In genomic region chr5:118555305-118555704, GRCm38 (mm10) we compare ENCODE assay signal across 19 mouse cellular contexts. TPM values are rescaled to one million over a fixed set of nuclear protein-coding genes. Genes with fewer than 3 reads are reported as not detected.
DNase-seq lines count a peak whose midpoint lies in the region; ATAC-seq and TF ChIP-seq lines count a peak whose summit lies in the region.
"Had no signal": no experiment of that assay in that cellular context is flagged by ENCODE, and none has a peak within 500 bp of the region (broad histone marks: within the 10 kb centered on the region; RNA-seq: fewer than 3 reads in every experiment).

No protein-coding gene starts in this region.

- H3K27ac ChIP-seq in kidney, postnatal 0 days: no peak overlapping the region
- H3K27ac ChIP-seq in kidney, embryonic 15.5 days: no peak overlapping the region
- no peak overlapping the region for H3K27ac ChIP-seq in testis, adult 2 months (ENCODE audit: control insufficient read depth, insufficient read depth, low read depth, low read length)
- H3K27ac ChIP-seq in bone marrow, adult 2 months (ENCODE audit: control insufficient read depth, insufficient read depth, low read depth, low read length, poor library complexity): no peak overlapping the region
- H3K27ac ChIP-seq: forebrain, embryonic 15.5 days; limb, embryonic 13.5 days; midbrain, embryonic 12.5 days; neural tube, embryonic 12.5 days had no signal

- 0 out of 2 replicates have a peak, but pooled peaks cover 3% of the 10 kb centered on the region for H3K4me1 ChIP-seq in kidney, postnatal 0 days (replicated peaks; ENCODE audit: insufficient read depth, low read length)
- peaks cover 12% of the 10 kb centered on the region for H3K4me1 ChIP-seq in kidney, embryonic 15.5 days
- H3K4me1 ChIP-seq in testis, adult 2 months (ENCODE audit: control insufficient read depth, insufficient read depth, low read length): peaks cover 6% of the 10 kb centered on the region; the same call in 1 of the 2 replicates
- H3K4me1 ChIP-seq in bone marrow, adult 2 months (ENCODE audit: control insufficient read depth, insufficient read depth, low read length): no peaks in the 10 kb centered on the region; the same call in 1 of the 2 replicates
- H3K4me1 ChIP-seq: neural tube, embryonic 12.5 days had no signal

- no peak overlapping the region for H3K4me2 ChIP-seq in kidney, postnatal 0 days (ENCODE audit: low read length)
- H3K4me2 ChIP-seq in kidney, embryonic 15.5 days: no peak overlapping the region
- H3K4me2 ChIP-seq: forebrain, embryonic 15.5 days; limb, embryonic 13.5 days; midbrain, embryonic 12.5 days; neural tube, embryonic 12.5 days had no signal

- H3K4me3 ChIP-seq in kidney, postnatal 0 days (replicated peaks; ENCODE audit: low read depth, low read length): no peak overlapping the region
- H3K4me3 ChIP-seq in kidney, embryonic 15.5 days (replicated peaks): no peak overlapping the region
- no peak overlapping the region for H3K4me3 ChIP-seq in testis, adult 2 months (ENCODE audit: control insufficient read depth, low read depth, low read length)
- H3K4me3 ChIP-seq in bone marrow, adult 2 months (replicated peaks; ENCODE audit: control insufficient read depth, low read depth, low read length): no peak overlapping the region
- H3K4me3 ChIP-seq: forebrain, embryonic 15.5 days; heart, embryonic 12.5 days; limb, embryonic 13.5 days; midbrain, embryonic 12.5 days; neural tube, embryonic 12.5 days had no signal

- peak; percentile 31; the same call in 1 of the 2 replicates for TF ChIP-seq CTCF in kidney, postnatal 0 days (IDR thresholded peaks at IDR 0.05; ENCODE audit: low read depth)
- TF ChIP-seq CTCF in testis, adult 2 months (IDR thresholded peaks at IDR 0.05; ENCODE audit: control insufficient read depth, insufficient read depth, insufficient replicate concordance, low read depth, low read length): peak; percentile 60; the same call in 1 of the 2 replicates
- TF ChIP-seq CTCF in bone marrow, adult 2 months (IDR thresholded peaks at IDR 0.05; ENCODE audit: control insufficient read depth, insufficient read depth, low read length): peak; percentile 39; the same call in 1 of the 2 replicates

- WGBS in kidney, postnatal 0 days: 98% methylated on average over 4 of the region's 4 CpGs
- WGBS in kidney, embryonic 15.5 days: 98% methylated on average over 4 of the region's 4 CpGs
- 94% methylated on average over 4 of the region's 4 CpGs for WGBS in bone marrow, adult 2 months

- DNase-seq in kidney, postnatal 0 days (ENCODE audit: low spot score): no peak
- no peak for DNase-seq in testis, postnatal 10 days (ENCODE audit: low spot score)
- no peak for DNase-seq in right cerebral cortex, postnatal 25 days
- no peak for DNase-seq in natural killer cell, adult 2 months (ENCODE audit: low spot score in 2 of 2)
- DNase-seq: cerebellum, adult 2 months; gastrocnemius, postnatal 10 days; heart, postnatal 4 days; kidney, adult 11 months; lung, postnatal 36 days; spleen, adult 18-20 months; thymus, adult 18-20 months had no signal

- no peaks in the 10 kb centered on the region for H3K27me3 ChIP-seq in kidney, postnatal 0 days (ENCODE audit: insufficient read depth, low read length)
- peaks cover 28% of the 10 kb centered on the region for H3K27me3 ChIP-seq in kidney, embryonic 15.5 days
- no peaks in the 10 kb centered on the region for H3K27me3 ChIP-seq in testis, adult 2 months (ENCODE audit: control insufficient read depth, insufficient read depth, low read length)
- H3K27me3 ChIP-seq: forebrain, embryonic 15.5 days; heart, embryonic 12.5 days; neural tube, embryonic 12.5 days had no signal

- TF ChIP-seq POLR2A in testis, adult 2 months (IDR thresholded peaks at IDR 0.05; ENCODE audit: control insufficient read depth, low read depth, low read length): no peak
- TF ChIP-seq POLR2A in bone marrow, adult 2 months (IDR thresholded peaks at IDR 0.05; ENCODE audit: borderline replicate concordance, control insufficient read depth, low read depth, low read length): no peak

- H3K36me3 ChIP-seq in kidney, postnatal 0 days (ENCODE audit: insufficient read depth, low read length): no peaks in the 10 kb centered on the region
- H3K36me3 ChIP-seq in kidney, embryonic 15.5 days: no peaks in the 10 kb centered on the region
- no peaks in the 10 kb centered on the region for H3K36me3 ChIP-seq in testis, adult 2 months (ENCODE audit: control insufficient read depth, insufficient read depth, low read length)
- H3K36me3 ChIP-seq: forebrain, embryonic 15.5 days; heart, embryonic 12.5 days; limb, embryonic 13.5 days; midbrain, embryonic 12.5 days; neural tube, embryonic 12.5 days had no signal

- H3K9ac ChIP-seq in kidney, postnatal 0 days (ENCODE audit: low read depth, low read length): no peak overlapping the region
- no peak overlapping the region for H3K9ac ChIP-seq in kidney, embryonic 15.5 days
- H3K9ac ChIP-seq: forebrain, embryonic 15.5 days; heart, embryonic 12.5 days; limb, embryonic 13.5 days; midbrain, embryonic 12.5 days; neural tube, embryonic 12.5 days had no signal

- ATAC-seq in kidney, postnatal 0 days (replicated peaks; ENCODE audit: low FRiP score, low read depth): no peak
- ATAC-seq in kidney, embryonic 15.5 days (replicated peaks; ENCODE audit: low FRiP score): no peak
- ATAC-seq: forebrain, embryonic 15.5 days had no signal

- H3K9me3 ChIP-seq in kidney, postnatal 0 days (replicated peaks; ENCODE audit: low read length): no peaks in the 10 kb centered on the region
- no peaks in the 10 kb centered on the region for H3K9me3 ChIP-seq in kidney, embryonic 15.5 days (replicated peaks)
- H3K9me3 ChIP-seq: forebrain, embryonic 15.5 days; midbrain, embryonic 12.5 days; neural tube, embryonic 12.5 days had no signal

RNA-seq across cellular contexts. Expression of gene Med13l, which starts 5.2 kb away (rescaled TPM):
- 7.0 and 7.8 TPM in 2 replicates for polyA plus RNA-seq in kidney, postnatal 0 days (2015; fragmentation: Nextera tagmentation; extraction: Ambion mirVana)
- 8.5 and 10.2 TPM in 2 replicates for polyA plus RNA-seq in kidney, embryonic 15.5 days (2015; fragmentation: Nextera tagmentation; extraction: Ambion mirVana)
- polyA plus RNA-seq in testis, adult 2 months (2012; rRNA removed): 7.3 and 7.4 TPM in 2 replicates
- polyA plus RNA-seq in bone marrow, adult 2 months (2011; ENCODE audit: insufficient read depth, insufficient read length, low replicate concordance, missing spikeins): 19.1 and 32.9 TPM in 2 replicates
